Mouse (Mus musculus) kidney, postnatal 10 days (tissue): ENCODE results near the gene Ston2.

Source experiments
- DNase-seq: peaks from one replicate; pipeline ENCODE4 v3.0.0; 2021; ENCODE audit warnings: mixed read lengths

Gene Ston2

DNA sequence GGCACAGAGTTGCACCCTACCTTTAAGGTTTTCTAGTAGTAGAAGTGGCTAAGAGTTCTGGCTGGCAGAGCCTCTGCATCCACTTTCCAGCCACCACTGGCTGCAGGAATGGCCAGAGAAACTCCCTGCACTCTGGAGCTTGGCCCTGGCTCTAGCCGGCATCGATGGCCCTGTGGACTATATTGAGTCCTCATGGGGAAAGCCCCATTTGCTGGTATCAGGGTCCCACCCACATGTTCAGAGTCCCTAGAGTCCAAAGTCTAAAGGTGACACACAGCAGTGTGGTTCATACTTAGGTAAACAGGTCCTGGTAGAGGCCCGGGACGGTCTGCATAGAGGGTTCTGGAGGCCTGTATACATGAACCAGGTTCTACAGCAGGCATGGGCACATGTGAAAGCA lies 92.0 kb downstream of the Ston2 start:
- no peak for DNase-seq

DNA sequence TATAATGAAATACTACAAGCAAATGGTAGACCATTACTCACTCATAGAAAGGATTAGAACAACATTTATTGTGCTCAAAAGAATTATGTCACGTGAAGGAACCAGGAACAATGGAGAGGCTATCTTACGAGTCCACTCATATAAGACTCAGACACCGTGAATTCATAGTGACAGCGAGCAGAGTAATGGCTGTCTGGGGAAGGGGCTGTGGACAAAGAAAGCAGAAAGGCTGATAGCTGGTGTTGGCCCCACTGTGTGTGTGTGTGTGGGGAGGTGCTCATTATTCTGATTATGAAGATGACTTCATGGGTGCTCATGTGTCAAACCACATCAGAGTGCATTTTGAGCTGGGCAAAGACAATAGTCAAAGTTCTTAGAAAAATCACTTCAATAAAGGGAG lies 92.4 kb downstream of the Ston2 start:
- DNase-seq, result no peak

DNA sequence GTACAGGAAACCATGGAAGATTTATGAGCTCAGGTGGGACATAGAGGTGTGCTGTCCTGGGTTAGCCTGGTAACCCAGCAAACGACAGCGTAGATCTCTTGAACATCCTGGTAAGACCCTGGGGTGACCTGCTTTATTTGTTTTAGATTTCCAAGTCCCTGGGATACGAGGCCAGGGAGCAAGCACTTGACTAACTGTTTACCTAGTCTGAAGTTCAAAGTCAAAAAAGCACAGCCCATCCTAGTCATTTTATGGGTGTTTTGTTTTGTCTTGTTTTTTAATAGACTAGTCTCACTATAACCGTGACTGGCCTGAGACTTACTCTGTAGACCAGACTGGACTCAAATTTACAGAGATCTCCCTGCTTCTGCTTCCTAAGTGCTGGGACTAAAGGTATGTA lies 93.4 kb downstream of the Ston2 start:
- DNase-seq, result no peak

GRCm38 (mm10) chr12:91693566-91693965 lies 94.6 kb downstream of the Ston2 start:
- DNase-seq, result no peak

GRCm38 (mm10) chr12:91692991-91693390 lies 95.2 kb downstream of the Ston2 start:
- DNase-seq, result no peak

GRCm38 (mm10) chr12:91685674-91686290 lies 102.4 kb downstream of the Ston2 start:
- DNase-seq, result no peak

- DNase-seq, result no peak
These were observed 103.3 kb downstream of the Ston2 start for GRCm38 (mm10) chr12:91684840-91685415.

DNA sequence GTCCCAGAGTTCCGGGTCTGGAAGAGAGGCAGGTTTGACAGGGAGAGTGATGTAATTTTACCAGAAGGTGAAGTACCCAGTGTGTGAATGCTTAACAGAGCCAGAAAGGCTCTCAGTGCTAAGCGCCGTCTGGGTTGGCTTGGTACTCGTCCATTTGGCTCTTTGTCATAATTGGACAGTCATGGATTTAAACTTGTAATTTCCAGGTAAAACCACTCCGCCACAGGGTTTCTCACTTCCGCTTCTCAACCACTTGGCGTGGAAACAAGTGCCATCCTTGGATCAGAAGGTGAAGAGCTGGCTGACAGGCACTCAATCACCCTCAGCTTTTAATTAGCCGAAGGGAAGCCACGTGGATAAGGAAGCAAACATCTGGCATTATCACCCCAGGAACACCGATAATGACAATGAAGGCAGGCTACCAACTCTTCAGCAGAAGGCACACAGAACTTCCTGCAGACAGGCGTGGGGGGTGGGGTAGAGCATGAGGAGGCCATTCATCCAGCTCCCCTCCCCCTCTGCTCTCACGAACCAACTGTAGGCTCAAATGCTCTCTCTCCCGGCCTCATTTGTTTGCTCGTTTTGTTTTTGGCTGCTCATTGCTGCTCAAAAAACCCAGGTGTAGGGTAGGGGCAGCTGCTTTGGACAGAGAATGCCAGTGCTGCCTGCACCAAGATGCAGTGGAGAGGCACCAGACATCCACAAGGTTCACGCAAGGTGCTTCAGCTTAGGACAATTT lies 103.9 kb downstream of the Ston2 start:
- peak; percentile 49 for DNase-seq

GRCm38 (mm10) chr12:91683549-91684100 lies 104.6 kb downstream of the Ston2 start:
- DNase-seq, result no peak

GRCm38 (mm10) chr12:91683096-91683495 lies 105.1 kb downstream of the Ston2 start:
- no peak for DNase-seq

GRCm38 (mm10) chr12:91679320-91680064 lies 108.7 kb downstream of the Ston2 start:
- DNase-seq, result no peak

DNA sequence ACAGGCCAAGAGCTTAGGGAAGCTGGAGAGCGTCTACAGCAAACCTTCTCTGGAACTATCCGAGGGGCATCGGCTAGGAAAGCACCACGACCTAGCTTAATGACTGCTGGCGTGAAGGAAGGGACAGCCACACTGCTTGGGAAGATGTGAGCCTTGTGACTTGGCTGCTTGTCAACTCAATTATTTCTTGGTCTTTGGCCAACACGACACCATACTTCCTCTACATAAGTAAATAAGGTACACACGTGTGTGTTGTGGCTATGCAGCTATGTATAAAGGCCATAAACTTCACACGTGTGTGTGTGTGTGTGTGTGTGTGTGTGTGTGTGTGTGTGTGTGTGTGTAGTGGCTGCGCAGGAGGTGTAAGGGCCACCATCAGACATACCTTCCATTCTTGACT lies 112.2 kb downstream of the Ston2 start:
- DNase-seq, result peak; percentile 53

DNA sequence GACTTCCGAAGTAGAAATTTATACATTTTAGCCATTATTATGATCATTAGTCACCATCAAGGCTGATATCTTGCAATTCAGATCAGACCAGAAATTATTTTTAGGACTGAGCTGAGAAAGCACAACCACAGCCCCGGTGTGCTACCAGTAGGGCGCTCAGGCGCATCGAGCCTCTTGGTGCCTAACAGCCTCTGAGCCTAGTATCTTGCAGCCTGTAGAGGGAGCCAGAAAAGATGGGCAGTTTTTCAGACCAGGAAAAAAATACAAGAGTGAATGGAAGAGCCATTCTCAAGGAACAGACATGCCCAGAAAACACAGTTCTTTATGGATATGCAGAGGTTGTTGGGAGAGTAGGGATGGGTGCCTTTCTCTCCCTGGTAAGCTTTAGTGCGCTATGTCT lies 115.0 kb downstream of the Ston2 start:
- DNase-seq, result no peak

DNA sequence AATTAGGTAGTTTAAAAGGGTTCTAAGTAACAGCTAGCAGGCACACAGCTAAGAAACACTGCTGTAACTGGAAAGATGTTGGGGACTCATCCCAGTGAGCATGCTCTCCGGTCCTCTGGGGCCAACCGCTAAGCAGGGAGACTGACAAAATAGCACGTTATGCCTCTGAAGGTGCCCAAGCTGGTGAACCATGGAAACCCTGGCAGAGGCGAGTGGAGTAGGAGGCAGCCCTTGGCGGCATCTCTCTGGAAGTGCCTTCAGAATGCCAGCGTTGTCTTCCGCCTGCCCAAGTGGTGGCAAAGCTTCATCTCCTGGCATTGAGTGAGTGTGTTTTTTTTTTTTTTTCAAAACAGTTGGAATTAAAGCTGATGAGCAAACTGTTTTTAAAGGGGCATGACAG lies 115.7 kb downstream of the Ston2 start:
- no peak for DNase-seq

DNA sequence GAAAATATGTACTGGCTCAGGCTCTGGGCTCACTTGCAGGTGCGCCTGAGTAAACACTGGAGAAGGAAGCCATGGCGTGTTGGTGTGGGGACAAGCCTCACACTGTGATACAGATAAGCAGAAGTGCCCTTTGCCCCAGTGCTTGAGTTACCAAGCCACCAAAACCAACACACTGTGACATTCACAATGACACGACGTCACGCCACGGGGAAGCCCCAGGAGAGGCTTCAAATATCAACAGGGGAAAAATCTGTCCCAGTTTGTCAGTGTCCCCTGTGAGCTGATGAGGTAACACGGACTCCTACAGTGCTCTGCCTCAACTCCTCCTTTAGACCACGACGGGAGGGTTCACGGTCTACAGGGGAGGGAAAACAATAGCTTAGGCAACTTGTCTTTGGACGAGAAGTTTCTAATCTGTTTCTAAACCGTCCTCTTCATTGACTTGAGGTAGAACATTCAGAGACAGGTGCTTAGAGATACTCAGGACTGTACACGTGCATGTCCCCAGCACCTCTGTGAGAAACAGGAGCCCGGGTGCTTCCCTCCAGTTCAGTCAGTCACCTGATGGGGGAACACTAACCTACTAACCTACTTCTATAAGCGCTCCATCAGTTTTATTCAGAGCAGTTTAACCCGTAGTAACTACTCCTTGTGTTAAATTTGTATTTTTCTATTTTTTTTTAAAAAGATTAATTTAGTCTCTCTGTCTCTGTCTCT lies 119.5 kb downstream of the Ston2 start:
- DNase-seq, result no peak

DNA sequence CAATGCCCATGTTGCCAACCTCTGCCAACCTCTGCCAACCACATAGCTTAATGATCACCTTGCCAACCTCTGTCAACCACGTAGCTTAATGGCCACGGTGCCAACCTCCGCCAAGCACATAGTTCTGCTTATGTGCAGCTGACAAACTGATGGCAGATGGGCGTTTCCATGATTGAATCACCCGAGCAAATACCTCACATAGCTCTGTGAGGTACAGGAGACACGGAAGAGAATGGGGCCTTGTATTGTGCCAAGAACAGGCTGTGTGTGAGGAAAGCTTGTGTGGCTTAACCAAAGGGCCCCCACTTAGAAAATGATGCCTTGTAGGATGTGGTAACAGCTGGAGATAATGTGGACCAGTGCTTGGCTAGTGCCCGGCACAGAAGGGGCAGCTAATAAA lies 120.4 kb downstream of the Ston2 start:
- DNase-seq, result no peak

DNA sequence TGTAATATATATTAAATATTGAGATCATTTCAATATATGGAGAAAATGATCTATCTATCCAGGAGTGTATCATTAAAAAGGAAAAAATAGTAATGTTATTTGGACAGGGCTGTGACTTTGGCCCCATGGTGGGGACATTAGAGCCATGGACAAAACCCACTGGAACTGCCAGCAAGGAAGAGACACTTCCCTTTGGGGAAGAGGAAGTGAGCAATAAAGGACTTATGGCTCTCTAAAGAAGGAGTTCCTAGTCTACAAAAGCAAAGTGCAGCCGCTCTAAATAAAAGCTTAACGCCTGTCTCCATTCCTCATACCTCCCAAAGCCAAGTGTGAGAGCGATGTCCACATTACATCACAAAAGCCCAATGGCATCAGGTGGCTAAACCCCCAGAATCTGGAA lies 121.6 kb downstream of the Ston2 start:
- DNase-seq, result no peak

DNA sequence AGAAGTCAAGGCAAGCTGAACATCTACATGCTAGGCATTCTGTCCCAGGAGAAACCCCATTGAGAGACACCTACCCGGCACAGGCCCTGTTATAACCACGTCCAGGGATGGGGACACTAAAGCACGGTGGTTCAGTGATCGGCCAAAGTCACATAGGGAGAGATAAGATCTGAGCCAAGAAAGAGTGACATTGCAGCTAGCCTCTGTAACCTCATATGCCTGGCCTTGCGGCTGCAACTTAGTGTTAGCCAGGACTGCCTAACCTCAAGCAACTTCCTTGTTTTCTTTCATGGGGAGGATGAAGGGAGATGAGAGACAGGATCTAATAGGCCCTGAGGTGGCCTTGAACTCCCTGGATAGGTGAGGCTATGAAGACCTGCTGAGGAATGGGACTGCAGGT lies 122.8 kb downstream of the Ston2 start:
- DNase-seq, result no peak

- DNase-seq, result no peak
These were observed 124.9 kb downstream of the Ston2 start for GRCm38 (mm10) chr12:91663260-91663659.

GRCm38 (mm10) chr12:91662844-91663243 lies 125.3 kb downstream of the Ston2 start:
- DNase-seq, result no peak

GRCm38 (mm10) chr12:91660640-91661417 lies 127.4 kb downstream of the Ston2 start:
- DNase-seq, result no peak
